8 mouse cellular contexts compared by ENCODE assay signal in genomic region chr1:179961777-179962176, GRCm38 (mm10). TPM values are rescaled to one million over a fixed set of nuclear protein-coding genes. Genes with fewer than 3 reads are reported as not detected.
DNase-seq lines count a peak whose midpoint lies in the region; ATAC-seq and TF ChIP-seq lines count a peak whose summit lies in the region.

No protein-coding gene starts in this region.

- no peaks in the 10 kb centered on the region for H3K9me3 ChIP-seq in forebrain, embryonic 15.5 days
- H3K9me3 ChIP-seq in liver, embryonic 12.5 days (replicated peaks): no peaks in the 10 kb centered on the region
- no peaks in the 10 kb centered on the region for H3K9me3 ChIP-seq in stomach, embryonic 16.5 days (replicated peaks; ENCODE audit: control insufficient read depth, low read length)

- TF ChIP-seq POLR2A in kidney, adult 2 months (IDR thresholded peaks at IDR 0.05; ENCODE audit: low read depth, low read length): no peak

- no peaks in the 10 kb centered on the region for H3K27me3 ChIP-seq in kidney, adult 2 months (replicated peaks; ENCODE audit: control insufficient read depth, insufficient read depth, low read length)
- H3K27me3 ChIP-seq in forebrain, embryonic 15.5 days: no peaks in the 10 kb centered on the region
- H3K27me3 ChIP-seq in liver, embryonic 12.5 days (replicated peaks): no peaks in the 10 kb centered on the region
- H3K27me3 ChIP-seq in stomach, embryonic 16.5 days (ENCODE audit: control insufficient read depth, insufficient read depth, low read length): no peaks in the 10 kb centered on the region

- intact Hi-C loops in gastrocnemius, postnatal 36 days (cut with DNase I): no loop called here

- no peak overlapping the region for H3K27ac ChIP-seq in kidney, adult 2 months (ENCODE audit: insufficient read depth, low read depth, low read length)
- no peak overlapping the region for H3K27ac ChIP-seq in forebrain, embryonic 15.5 days (replicated peaks)
- H3K27ac ChIP-seq in liver, embryonic 12.5 days: peak overlapping the region; percentile 71
- no peak overlapping the region for H3K27ac ChIP-seq in stomach, embryonic 16.5 days (ENCODE audit: low read length)

- H3K9ac ChIP-seq in forebrain, embryonic 15.5 days (replicated peaks): peak overlapping the region; percentile 96
- peak overlapping the region; percentile 96 for H3K9ac ChIP-seq in liver, embryonic 12.5 days
- H3K9ac ChIP-seq in stomach, embryonic 16.5 days (ENCODE audit: low read length): peak overlapping the region; percentile 64

- DNase-seq in kidney, adult 2 months: peak; percentile 36
- DNase-seq in kidney, adult 18-20 months: no peak
- DNase-seq in adrenal gland, postnatal 36 days: peak; percentile 26 to 27
- DNase-seq in gastrocnemius, postnatal 36 days: no peak
- DNase-seq in gastrocnemius, postnatal 25 days: no peak

- peak overlapping the region; percentile 75 for H3K4me2 ChIP-seq in forebrain, embryonic 15.5 days (replicated peaks)
- H3K4me2 ChIP-seq in liver, embryonic 12.5 days: peak overlapping the region; percentile 90
- H3K4me2 ChIP-seq in stomach, embryonic 16.5 days (ENCODE audit: low read depth, low read length): peak overlapping the region; percentile 63

- peaks cover 10% of the 10 kb centered on the region; the same call in 1 of the 2 replicates for H3K4me1 ChIP-seq in kidney, adult 2 months (ENCODE audit: control insufficient read depth, insufficient read depth, low read length)
- peaks cover 41% of the 10 kb centered on the region for H3K4me1 ChIP-seq in forebrain, embryonic 15.5 days
- H3K4me1 ChIP-seq in liver, embryonic 12.5 days: peaks cover 35% of the 10 kb centered on the region
- peaks cover 11% of the 10 kb centered on the region for H3K4me1 ChIP-seq in stomach, embryonic 16.5 days (ENCODE audit: control insufficient read depth, insufficient read depth, low read length)

- WGBS in kidney, adult 2 months: 30% methylated on average over 4 of the region's 4 CpGs
- WGBS in forebrain, embryonic 15.5 days: 44% methylated on average over 4 of the region's 4 CpGs
- WGBS in liver, embryonic 12.5 days (ENCODE audit: insufficient replicate concordance): 44% methylated on average over 4 of the region's 4 CpGs
- 46% methylated on average over 4 of the region's 4 CpGs for WGBS in stomach, embryonic 16.5 days

- H3K4me3 ChIP-seq in kidney, adult 2 months (ENCODE audit: insufficient read depth, low read depth, low read length): peak overlapping the region; percentile 67
- H3K4me3 ChIP-seq in forebrain, embryonic 15.5 days: peak overlapping the region; percentile 79
- peak overlapping the region; percentile 91 for H3K4me3 ChIP-seq in liver, embryonic 12.5 days
- H3K4me3 ChIP-seq in stomach, embryonic 16.5 days (replicated peaks; ENCODE audit: low read length): peak overlapping the region; percentile 86

- TF ChIP-seq CTCF in kidney, adult 2 months (conservative IDR thresholded peaks at IDR 0.05; ENCODE audit: insufficient read depth, insufficient read length, low read depth, low read length): no peak

- H3K36me3 ChIP-seq in kidney, adult 2 months (ENCODE audit: control insufficient read depth, insufficient read depth, low read length): no peaks in the 10 kb centered on the region
- no peaks in the 10 kb centered on the region for H3K36me3 ChIP-seq in forebrain, embryonic 15.5 days
- no peaks in the 10 kb centered on the region for H3K36me3 ChIP-seq in liver, embryonic 12.5 days
- no peaks in the 10 kb centered on the region for H3K36me3 ChIP-seq in stomach, embryonic 16.5 days (ENCODE audit: control insufficient read depth, insufficient read depth, low read length)

- ATAC-seq in forebrain, embryonic 15.5 days (replicated peaks): no peak
- no peak for ATAC-seq in liver, embryonic 12.5 days
- no peak for ATAC-seq in stomach, embryonic 16.5 days (ENCODE audit: insufficient read depth, low FRiP score)

RNA-seq across cellular contexts. Expression of gene Cdc42bpa, which starts 1.5 kb away (rescaled TPM):
- 20.2 and 21.0 TPM in 2 replicates for polyA plus RNA-seq in kidney, adult 2 months (2012; rRNA removed)
- 10 to 100 TPM; 49.9 to 59.9 TPM for total RNA-seq in adrenal gland, postnatal 36 days (2021)
- polyA plus RNA-seq in forebrain, embryonic 15.5 days (2015; fragmentation: Nextera tagmentation; extraction: Ambion mirVana): 29.9 and 32.6 TPM in 2 replicates
- 13.5 and 13.8 TPM in 2 replicates for polyA plus RNA-seq in liver, embryonic 12.5 days (2016; fragmentation: Nextera tagmentation; extraction: Ambion mirVana)
- polyA plus RNA-seq in stomach, embryonic 16.5 days (2015; fragmentation: Nextera tagmentation; extraction: Ambion mirVana): 14.1 and 16.3 TPM in 2 replicates
- total RNA-seq in gastrocnemius, postnatal 36 days (2021): 10 to 100 TPM; 21.7 to 21.9 TPM
- total RNA-seq in gastrocnemius, postnatal 25 days (2021): 10 to 100 TPM; 22.1 to 22.9 TPM

Comparison
In these comparisons a context has a peak if more than half of its experiments do, and no peak if none do; other contexts are left out.
1. DNase-seq: peak in kidney, adult 2 months (single experiment) and adrenal gland, postnatal 36 days (2 of 2); none in kidney, adult 18-20 months (single experiment), gastrocnemius, postnatal 36 days (0 of 2) and gastrocnemius, postnatal 25 days (single experiment).
2. Peak in every context shown above with its lines, with median percentiles within 50 percentile points of each other: H3K4me3 ChIP-seq, H3K4me2 ChIP-seq and H3K9ac ChIP-seq.